Mouse (Mus musculus) R1 (cell line): Measurements from ENCODE around the gene Klhdc1.

Experiments
- DNase-seq: peaks from one replicate; pipeline ENCODE4 v3.0.0-alpha.2; 2018; ENCODE audit warnings: low read depth, low spot score

Gene Klhdc1

GRCm38 (mm10) chr12:69227776-69228466, 13.1 kb upstream of the Klhdc1 start, which contains the start of gene Pole2:
TSS of gene Pole2 (minus strand) at chr12:69228195.
- DNase-seq, result peak; percentile 89

GRCm38 (mm10) chr12:69229251-69229650, 11.7 kb upstream of the Klhdc1 start:
- DNase-seq, result peak; percentile 86

- DNase-seq, result no peak
These were observed 5.2 kb upstream of the Klhdc1 start for GRCm38 (mm10) chr12:69235782-69236181.

- peak; percentile 24 for DNase-seq
These were observed 2.7 kb upstream of the Klhdc1 start for GRCm38 (mm10) chr12:69238284-69238683.

GRCm38 (mm10) chr12:69241405-69241770, 412 bp downstream of the Klhdc1 start:
- DNase-seq, result no peak

- DNase-seq, result peak; percentile 37
These were observed 925 bp downstream of the Klhdc1 start for GRCm38 (mm10) chr12:69241771-69242431.

GRCm38 (mm10) chr12:69249766-69250165, 8.8 kb downstream of the Klhdc1 start:
- no peak for DNase-seq

- DNase-seq, result no peak
These were observed 9.8 kb downstream of the Klhdc1 start for GRCm38 (mm10) chr12:69250756-69251155.

GRCm38 (mm10) chr12:69253806-69254205, 12.8 kb downstream of the Klhdc1 start:
- no peak for DNase-seq

- no peak for DNase-seq
These were observed 16.9 kb downstream of the Klhdc1 start for GRCm38 (mm10) chr12:69257836-69258235.

- DNase-seq, result no peak
These were observed 21.3 kb downstream of the Klhdc1 start for GRCm38 (mm10) chr12:69262251-69262650.

GRCm38 (mm10) chr12:69265031-69265430, 24.1 kb downstream of the Klhdc1 start:
- no peak for DNase-seq

- DNase-seq, result no peak
These were observed 27.1 kb downstream of the Klhdc1 start for GRCm38 (mm10) chr12:69267956-69268632.

GRCm38 (mm10) chr12:69268956-69269355, 28.0 kb downstream of the Klhdc1 start:
- DNase-seq, result no peak

GRCm38 (mm10) chr12:69279931-69280469, 39.0 kb downstream of the Klhdc1 start:
- no peak for DNase-seq

- peak; percentile 31 for DNase-seq
These were observed 39.9 kb downstream of the Klhdc1 start for GRCm38 (mm10) chr12:69280915-69281314.

- DNase-seq, result no peak
These were observed 42.2 kb downstream of the Klhdc1 start for GRCm38 (mm10) chr12:69283146-69283545.

- DNase-seq, result no peak
These were observed 46.6 kb downstream of the Klhdc1 start for GRCm38 (mm10) chr12:69287535-69287934.

- DNase-seq, result no peak
These were observed 47.7 kb downstream of the Klhdc1 start for GRCm38 (mm10) chr12:69288699-69289098.

GRCm38 (mm10) chr12:69292401-69292800, 51.4 kb downstream of the Klhdc1 start:
- DNase-seq, result no peak

GRCm38 (mm10) chr12:69293815-69294214, 52.8 kb downstream of the Klhdc1 start:
- DNase-seq, result no peak

- no peak for DNase-seq
These were observed 54.0 kb downstream of the Klhdc1 start for GRCm38 (mm10) chr12:69294936-69295335.
